Mouse (Mus musculus): ENCODE measurements around the gene Washc4. TPM values are rescaled to one million over a fixed set of nuclear protein-coding genes. Genes with fewer than 3 reads are reported as not detected.

Washc4 gene
- polyA plus RNA-seq, 1 experiment from 2014 or later: 38.3 TPM

DNA sequence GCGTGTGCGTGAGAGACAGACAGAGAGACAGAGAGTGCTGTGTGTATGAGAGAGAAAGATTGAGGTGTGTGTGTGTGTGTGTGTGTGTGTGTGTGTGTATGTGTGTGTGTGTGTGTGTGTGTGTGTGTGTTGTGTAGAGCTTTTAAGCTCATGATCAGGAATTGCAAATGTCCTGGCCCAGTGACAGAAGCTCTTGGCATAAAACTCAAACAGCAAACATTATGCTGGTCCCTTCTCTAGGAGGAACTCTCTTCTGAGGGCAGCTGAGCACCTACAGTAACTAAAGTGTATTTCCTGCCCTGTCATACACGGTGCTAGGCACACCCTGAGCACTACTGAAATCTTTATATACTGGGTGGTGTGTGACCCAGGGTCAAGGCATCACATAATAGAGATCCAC, 98.1 kb downstream of the Washc4 start:
- WGBS: 90% methylated on average over 3 of the region's 3 CpGs

GRCm38 (mm10) chr10:83644167-83644566, 100.6 kb downstream of the Washc4 start:
- 82% methylated on average over 8 of the region's 8 CpGs for WGBS
- no peak overlapping the region for H3K27ac ChIP-seq (replicated peaks)
- H3K27me3 ChIP-seq: no peaks in the 10 kb centered on the region
- peaks cover 33% of the 10 kb centered on the region for H3K4me1 ChIP-seq
- H3K4me3 ChIP-seq: no peak overlapping the region
- ATAC-seq (ENCODE audit: low FRiP score, low read depth): no peak
- no peak overlapping the region for H3K4me2 ChIP-seq (replicated peaks)
- H3K9ac ChIP-seq (replicated peaks): no peak overlapping the region
- H3K9me3 ChIP-seq: no peaks in the 10 kb centered on the region
- H3K36me3 ChIP-seq: no peaks in the 10 kb centered on the region

More for the DNA sequence above, 98.1 kb downstream of the Washc4 start:
- no peak overlapping the region for H3K4me2 ChIP-seq (replicated peaks)
- no peak for ATAC-seq (ENCODE audit: low FRiP score, low read depth)
- no peak overlapping the region for H3K9ac ChIP-seq (replicated peaks)
- no peaks in the 10 kb centered on the region for H3K9me3 ChIP-seq
- H3K4me1 ChIP-seq: peaks cover 16% of the 10 kb centered on the region
- H3K36me3 ChIP-seq: no peaks in the 10 kb centered on the region
- H3K27ac ChIP-seq (replicated peaks): no peak overlapping the region
- no peak overlapping the region for H3K4me3 ChIP-seq
- no peaks in the 10 kb centered on the region for H3K27me3 ChIP-seq

DNA sequence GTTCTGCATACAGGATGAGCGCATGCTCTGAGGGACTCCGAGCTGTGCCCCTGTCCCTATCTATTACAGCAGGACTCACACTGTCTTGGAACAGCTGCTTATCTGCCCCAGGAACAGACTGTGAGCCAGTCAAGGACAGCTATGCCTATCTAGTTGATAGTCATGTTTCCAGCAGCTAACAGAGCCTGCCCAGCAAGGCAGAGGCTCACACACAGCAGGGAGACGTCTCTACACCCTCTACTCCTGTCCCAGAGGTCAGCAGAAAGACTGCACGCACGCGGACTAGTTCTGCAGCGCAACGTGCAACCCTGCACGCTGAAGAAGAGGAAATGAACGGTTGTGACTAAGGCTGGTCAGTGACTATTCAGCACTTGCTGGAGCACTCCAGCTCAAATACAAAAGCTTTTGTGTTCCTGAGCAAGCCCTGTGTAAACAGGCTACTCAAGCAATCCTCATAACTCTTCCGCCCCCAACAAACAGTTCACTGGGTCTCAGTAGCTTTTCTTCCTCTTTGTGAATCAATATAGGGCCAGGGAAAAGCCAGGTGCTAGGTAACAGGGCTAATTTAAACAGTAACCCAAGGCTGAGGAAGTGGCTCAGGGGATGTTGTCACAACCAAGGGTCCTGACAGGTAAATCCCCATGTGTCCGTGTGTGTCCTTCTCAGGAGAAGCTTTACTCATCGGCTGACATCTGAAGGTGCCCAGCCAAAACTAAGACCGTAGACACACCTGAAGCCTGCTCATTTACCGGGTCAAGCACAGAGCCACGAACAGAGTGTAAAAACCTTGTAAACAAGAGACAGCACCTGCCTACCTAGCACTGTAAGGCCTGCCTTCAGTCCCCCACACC, 101.5 kb downstream of the Washc4 start:
- no peak for ATAC-seq (ENCODE audit: low FRiP score, low read depth)
- WGBS: 62% methylated on average over 16 of the region's 16 CpGs
- peak overlapping the region; percentile 52; the same call in 1 of the 2 replicates for H3K27ac ChIP-seq (replicated peaks)
- H3K4me3 ChIP-seq: no peak overlapping the region
- peaks cover 36% of the 10 kb centered on the region for H3K4me1 ChIP-seq
- H3K4me2 ChIP-seq (replicated peaks): 0 out of 2 replicates have a peak overlapping the region, but pooled peaks have one; percentile 7
- H3K9ac ChIP-seq (replicated peaks): no peak overlapping the region
- no peaks in the 10 kb centered on the region for H3K36me3 ChIP-seq
- no peaks in the 10 kb centered on the region for H3K9me3 ChIP-seq
- no peaks in the 10 kb centered on the region for H3K27me3 ChIP-seq

GRCm38 (mm10) chr10:83645716-83645990, 102.1 kb downstream of the Washc4 start:
- no peaks in the 10 kb centered on the region for H3K36me3 ChIP-seq
- H3K27me3 ChIP-seq: no peaks in the 10 kb centered on the region
- no peak overlapping the region for H3K4me3 ChIP-seq
- H3K9me3 ChIP-seq: no peaks in the 10 kb centered on the region
- no peak for ATAC-seq (ENCODE audit: low FRiP score, low read depth)
- no peak overlapping the region for H3K9ac ChIP-seq (replicated peaks)
- no peak overlapping the region for H3K27ac ChIP-seq (replicated peaks)
- no peak overlapping the region for H3K4me2 ChIP-seq (replicated peaks)
- 92% methylated on average over 3 of the region's 3 CpGs for WGBS
- peaks cover 36% of the 10 kb centered on the region for H3K4me1 ChIP-seq

Other genes starting within 250 kb of the Washc4 start
- gene Slc41a2, start 205.9 kb upstream of the Washc4 start, polyA plus RNA-seq (2016; fragmentation: Nextera tagmentation; extraction: Ambion mirVana): 2.3 and 2.7 TPM in 2 replicates
- gene D10Wsu102e, start 183.5 kb upstream of the Washc4 start, polyA plus RNA-seq (2016; fragmentation: Nextera tagmentation; extraction: Ambion mirVana): 1.1 and 1.2 TPM in 2 replicates
- gene Aldh1l2, start 9.6 kb upstream of the Washc4 start, polyA plus RNA-seq (2016; fragmentation: Nextera tagmentation; extraction: Ambion mirVana): 11.4 and 12.1 TPM in 2 replicates
- gene Appl2, start 105.0 kb downstream of the Washc4 start, polyA plus RNA-seq (2016; fragmentation: Nextera tagmentation; extraction: Ambion mirVana): 48.6 and 52.0 TPM in 2 replicates
- gene 1500009L16Rik, start 179.1 kb downstream of the Washc4 start, polyA plus RNA-seq (2016; fragmentation: Nextera tagmentation; extraction: Ambion mirVana): 40.8 and 47.8 TPM in 2 replicates

Measured in midbrain, embryonic 12.5 days (tissue).